Mouse (Mus musculus): ENCODE results near the gene Mrpl45. TPM values are rescaled to one million over a fixed set of nuclear protein-coding genes. Genes with fewer than 3 reads are reported as not detected.

Mrpl45 gene
- polyA plus RNA-seq, 1 experiment = 40.6 TPM

GRCm38 (mm10) chr11:97372159-97372864, 56.8 kb downstream of the Mrpl45 start:
- Histone ChIP-seq H3K4me1 (ENCODE audit: control insufficient read depth, insufficient read depth, low read length) (peaks cover 36% of the 10 kb centered on the region), H3K27me3 (ENCODE audit: control insufficient read depth, insufficient read depth, low read length) (no peaks in the 10 kb centered on the region), H3K27ac (ENCODE audit: insufficient read depth, low read length) (peak overlapping the region; percentile 95), H3K4me3 (replicated peaks; ENCODE audit: insufficient read depth, low read depth, low read length) (no peak overlapping the region)
- WGBS = 42% methylated on average over 6 of the region's 6 CpGs
- DNase-seq = peak; percentile 67 to 80
- TF ChIP-seq CTCF (IDR thresholded peaks at IDR 0.05; ENCODE audit: borderline replicate concordance, insufficient read depth, low read depth, low read length) (no peak), POLR2A (IDR thresholded peaks at IDR 0.05; ENCODE audit: borderline replicate concordance, insufficient read depth, low read length) (no peak)

GRCm38 (mm10) chr11:97373402-97373801, 57.9 kb downstream of the Mrpl45 start:
- no peaks in the 10 kb centered on the region for H3K27me3 ChIP-seq (ENCODE audit: control insufficient read depth, insufficient read depth, low read length)
- WGBS = 43% methylated on average over 2 of the region's 2 CpGs

More at GRCm38 (mm10) chr11:97373402-97373801, 57.9 kb downstream of the Mrpl45 start:
- TF ChIP-seq CTCF (IDR thresholded peaks at IDR 0.05; ENCODE audit: borderline replicate concordance, insufficient read depth, low read depth, low read length) (no peak), POLR2A (IDR thresholded peaks at IDR 0.05; ENCODE audit: borderline replicate concordance, insufficient read depth, low read length) (no peak)
- no peak for DNase-seq
- Histone ChIP-seq H3K27ac (ENCODE audit: insufficient read depth, low read length) (no peak overlapping the region), H3K4me1 (ENCODE audit: control insufficient read depth, insufficient read depth, low read length) (peaks cover 30% of the 10 kb centered on the region), H3K4me3 (replicated peaks; ENCODE audit: insufficient read depth, low read depth, low read length) (no peak overlapping the region)

Other genes starting within 250 kb of the Mrpl45 start
- 0.03 TPM in 2 replicates for gene Tbx21, start 200.4 kb upstream of the Mrpl45 start, polyA plus RNA-seq (2012; rRNA removed)
- 94.3 and 97.7 TPM in 2 replicates for gene Tbkbp1, start 164.2 kb upstream of the Mrpl45 start, polyA plus RNA-seq (2012; rRNA removed)
- gene Kpnb1, start 127.8 kb upstream of the Mrpl45 start, polyA plus RNA-seq (2012; rRNA removed) = 82.0 and 83.9 TPM in 2 replicates
- gene Npepps, start 35.1 kb upstream of the Mrpl45 start, polyA plus RNA-seq (2012; rRNA removed) = 97.4 and 103 TPM in 2 replicates
- 0.62 and 0.87 TPM in 2 replicates for gene Gpr179, start 36.4 kb downstream of the Mrpl45 start, polyA plus RNA-seq (2012; rRNA removed)
- 54.3 and 61.2 TPM in 2 replicates for gene Socs7, start 46.8 kb downstream of the Mrpl45 start, polyA plus RNA-seq (2012; rRNA removed)
- 68.9 and 77.2 TPM in 2 replicates for gene Arhgap23, start 99.8 kb downstream of the Mrpl45 start, polyA plus RNA-seq (2012; rRNA removed)
- not detected in 2 replicates for gene 4933428G20Rik, start 184.6 kb downstream of the Mrpl45 start, polyA plus RNA-seq (2012; rRNA removed)